Mouse (Mus musculus) kidney, embryonic 14.5 days (tissue): ENCODE data around the gene Mcub. TPM values are rescaled to one million over a fixed set of nuclear protein-coding genes. Genes with fewer than 3 reads are reported as not detected.

Experiments
- ATAC-seq: fragments of 200-750 bp; cut with Nextera tagmentation; 2 replicates; pipeline ENCODE4 v1.8.0; 2017; ENCODE audit warnings: moderate number of reproducible peaks, mild to moderate bottlenecking, moderate TSS enrichment, moderate library complexity; ENCODE audit not compliant: low FRiP score, low TSS enrichment
- H3K27ac ChIP-seq: fragments of 300-500 bp; sonication (generic); 2 replicates; pipeline ENCODE4 v1.5.1; 2014; ENCODE audit warnings: low read depth, mild to moderate bottlenecking, low read length, moderate library complexity, mixed read lengths
- H3K27me3 ChIP-seq: fragments of 300-500 bp; sonication (generic); 2 replicates; pipeline ENCODE4 v1.6.1; 2014; ENCODE audit warnings: mild to moderate bottlenecking, low read length; ENCODE audit not compliant: control insufficient read depth, insufficient read depth
- H3K36me3 ChIP-seq: fragments of 300-500 bp; sonication (generic); 2 replicates; pipeline ENCODE4 v1.6.1; 2014; ENCODE audit warnings: low read length, mixed read lengths; ENCODE audit not compliant: control insufficient read depth, insufficient read depth
- H3K4me1 ChIP-seq: fragments of 300-500 bp; sonication (generic); 2 replicates; pipeline ENCODE4 v1.6.1; 2014; ENCODE audit warnings: low read length, mixed read lengths; ENCODE audit not compliant: control insufficient read depth, insufficient read depth
- H3K4me2 ChIP-seq: fragments of 300-500 bp; sonication (generic); replicated peaks from 2 replicates; pipeline ENCODE4 v1.6.1; 2014; ENCODE audit warnings: low read depth, mild to moderate bottlenecking, low read length
- H3K4me3 ChIP-seq: fragments of 300-500 bp; sonication (generic); 2 replicates; pipeline ENCODE4 v1.5.1; 2014; ENCODE audit warnings: mild to moderate bottlenecking, low read length
- H3K9ac ChIP-seq: fragments of 300-500 bp; sonication (generic); 2 replicates; pipeline ENCODE4 v1.6.1; 2014; ENCODE audit warnings: low read depth, mild to moderate bottlenecking, low read length, moderate library complexity
- H3K9me3 ChIP-seq: fragments of 300-500 bp; sonication (generic); 2 replicates; pipeline ENCODE4 v1.6.1; 2016; ENCODE audit warnings: low read length; ENCODE audit not compliant: control insufficient read depth
- WGBS: fragments of 180-500 bp; shearing (Covaris S2); extraction: QIAGEN DNeasy Blood & Tissue Kit; methylation state at CpG from one replicate; pipeline ENCODE4 v1.1.7; 2014; 5-methylcytosine and 5-hydroxymethylcytosine counted together
- polyA plus RNA-seq: library from polyadenylated mRNA; unstranded; fragments of >200 nt; fragmentation: Nextera tagmentation; extraction: Ambion mirVana; gene quantifications from 2 replicates; pipeline ENCODE4 v1.2.1, GENCODE M21; 2014

The Mcub gene
- polyA plus RNA-seq, 1 experiment from 2014 or later: 1.6 TPM

DNA sequence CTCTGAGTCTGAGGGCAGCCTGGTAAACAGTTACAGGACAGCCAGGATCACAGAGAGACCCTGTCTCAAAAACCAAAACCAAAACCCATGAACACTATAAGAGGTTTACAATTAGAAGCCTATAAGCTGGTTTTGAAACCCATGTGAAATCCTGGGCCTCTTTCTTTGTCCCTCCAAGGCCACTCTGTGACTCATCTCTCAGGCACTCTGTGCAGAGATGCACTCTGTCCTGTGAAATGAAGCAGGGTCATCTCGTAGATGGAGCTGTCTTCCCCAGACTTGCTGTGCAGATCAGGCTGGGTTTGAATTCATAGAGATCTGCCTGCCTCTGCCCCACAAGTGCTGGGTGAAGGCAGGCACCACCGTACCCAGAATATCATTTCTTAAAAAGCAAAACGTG lies 52.6 kb downstream of the Mcub start:
- no peak overlapping the region for H3K4me2 ChIP-seq
- no peak overlapping the region for H3K9ac ChIP-seq
- no peaks in the 10 kb centered on the region for H3K9me3 ChIP-seq
- H3K36me3 ChIP-seq: peaks cover 10% of the 10 kb centered on the region; the same call in 1 of the 2 replicates
- WGBS: 84% methylated on average over 3 of the region's 3 CpGs
- H3K27me3 ChIP-seq: no peaks in the 10 kb centered on the region
- no peaks in the 10 kb centered on the region for H3K4me1 ChIP-seq
- no peak for ATAC-seq
- H3K27ac ChIP-seq: no peak overlapping the region
- H3K4me3 ChIP-seq: no peak overlapping the region

DNA sequence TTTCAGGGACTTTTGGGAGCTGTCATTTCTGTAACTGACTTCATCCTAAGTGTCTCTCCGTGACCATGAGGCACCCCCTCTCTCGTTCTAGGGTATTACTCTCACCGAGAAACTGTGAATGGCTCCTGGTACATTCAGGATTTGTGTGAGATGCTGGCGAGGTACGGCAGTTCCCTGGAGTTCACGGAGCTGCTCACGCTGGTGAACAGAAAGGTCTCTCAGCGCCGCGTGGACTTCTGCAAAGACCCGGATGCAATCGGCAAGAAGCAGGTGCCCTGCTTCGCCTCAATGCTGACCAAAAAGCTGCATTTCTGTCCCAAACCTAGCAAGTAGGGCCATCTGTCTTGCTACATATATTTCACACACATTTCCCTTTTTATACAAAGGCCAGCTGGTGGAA lies 56.8 kb downstream of the Mcub start:
- H3K9ac ChIP-seq: no peak overlapping the region
- no peak overlapping the region for H3K27ac ChIP-seq
- no peak for ATAC-seq
- no peak overlapping the region for H3K4me3 ChIP-seq
- no peaks in the 10 kb centered on the region for H3K9me3 ChIP-seq
- no peak overlapping the region for H3K4me2 ChIP-seq
- H3K4me1 ChIP-seq: no peaks in the 10 kb centered on the region
- peaks cover 36% of the 10 kb centered on the region; the same call in 1 of the 2 replicates for H3K36me3 ChIP-seq
- WGBS: 96% methylated on average over 13 of the region's 13 CpGs
- no peaks in the 10 kb centered on the region for H3K27me3 ChIP-seq

DNA sequence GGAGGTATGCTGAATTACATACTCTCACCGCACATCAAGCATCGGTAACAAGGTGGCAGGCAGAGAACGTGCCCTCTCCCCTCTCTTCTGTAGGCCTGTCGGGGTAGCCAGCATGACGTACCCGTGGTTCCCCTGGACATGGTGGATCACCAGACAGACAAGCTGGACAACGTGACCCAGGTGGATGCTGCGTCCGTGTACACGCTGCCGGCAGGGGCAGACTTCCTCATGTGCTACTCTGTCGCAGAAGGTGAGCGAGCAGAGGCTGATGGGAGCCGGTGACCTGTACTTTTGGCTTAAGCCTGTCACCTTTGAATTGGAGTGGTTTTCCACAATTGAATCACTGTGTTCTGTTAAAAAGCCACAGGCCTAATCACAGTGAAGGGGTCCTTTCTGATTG lies 58.0 kb downstream of the Mcub start:
- 95% methylated on average over 14 of the region's 14 CpGs for WGBS
- Histone ChIP-seq H3K27ac (no peak overlapping the region), H3K4me3 (no peak overlapping the region), H3K4me2 (no peak overlapping the region), H3K9me3 (no peaks in the 10 kb centered on the region), H3K27me3 (no peaks in the 10 kb centered on the region), H3K36me3 (peaks cover 41% of the 10 kb centered on the region; the same call in 1 of the 2 replicates), H3K9ac (no peak overlapping the region), H3K4me1 (no peaks in the 10 kb centered on the region)
- ATAC-seq: no peak

DNA sequence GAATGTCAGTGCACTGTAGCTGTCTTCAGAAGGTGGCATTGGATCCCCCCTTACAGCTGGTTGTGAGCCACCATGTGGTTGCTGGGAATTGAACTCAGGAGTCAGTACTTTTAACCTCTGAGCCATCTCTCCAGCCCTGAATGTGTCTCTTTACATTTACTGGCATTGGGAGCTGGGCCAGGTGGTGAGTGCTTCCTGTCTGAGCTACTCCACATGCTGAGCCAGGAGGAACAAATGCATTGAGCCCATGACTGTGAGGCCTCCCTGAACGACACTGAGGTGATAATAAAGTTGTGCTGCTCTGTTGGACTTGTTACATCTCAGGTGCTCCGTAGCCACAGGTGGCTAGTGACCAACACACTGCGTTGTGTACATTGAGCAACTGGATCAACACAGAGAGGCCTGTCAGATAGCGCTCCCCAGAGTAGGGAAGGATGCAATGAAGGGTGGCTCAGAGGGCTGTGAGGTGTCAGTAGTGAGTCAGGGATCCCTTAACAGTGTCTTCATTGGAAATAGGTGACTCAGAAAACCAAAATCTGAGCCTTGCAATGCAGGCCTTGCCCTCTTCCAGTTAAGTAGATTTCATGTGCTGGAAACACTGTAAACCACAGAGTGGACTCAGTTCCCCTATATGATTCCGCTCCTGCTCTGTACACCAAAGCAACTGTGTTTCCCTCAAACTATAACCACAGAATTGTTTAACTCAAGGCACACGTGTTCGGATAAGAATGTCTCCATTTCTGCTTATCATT lies 65.4 kb downstream of the Mcub start:
- Histone ChIP-seq H3K27ac (no peak overlapping the region), H3K4me1 (peaks cover 8% of the 10 kb centered on the region; the same call in 1 of the 2 replicates), H3K9me3 (no peaks in the 10 kb centered on the region), H3K4me3 (no peak overlapping the region), H3K4me2 (no peak overlapping the region), H3K9ac (no peak overlapping the region), H3K27me3 (no peaks in the 10 kb centered on the region), H3K36me3 (peaks cover 19% of the 10 kb centered on the region; the same call in 1 of the 2 replicates)
- ATAC-seq: no peak
- WGBS: 82% methylated on average over 7 of the region's 7 CpGs

DNA sequence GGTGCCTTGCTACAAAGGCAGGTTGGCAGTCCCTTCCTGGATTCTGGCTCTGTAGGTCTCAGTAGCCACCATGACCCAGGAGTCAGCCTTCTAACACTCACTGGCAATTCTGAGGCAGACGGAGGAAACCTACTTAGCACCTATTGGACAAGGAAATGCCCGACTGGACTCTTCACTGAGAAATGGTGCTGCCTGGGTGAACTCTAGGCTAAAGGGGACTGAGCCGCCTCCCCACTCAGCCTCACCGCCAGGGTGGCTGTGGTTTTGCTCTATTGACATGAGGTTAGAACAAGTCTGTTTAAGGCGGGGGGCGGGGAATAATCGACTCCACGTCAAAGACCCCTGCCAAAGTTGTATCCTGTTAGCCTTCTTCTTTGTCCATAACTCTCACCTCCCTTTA lies 66.1 kb downstream of the Mcub start:
- no peak overlapping the region for H3K9ac ChIP-seq
- H3K4me3 ChIP-seq: no peak overlapping the region
- no peak overlapping the region for H3K27ac ChIP-seq
- H3K4me1 ChIP-seq: peaks cover 8% of the 10 kb centered on the region; the same call in 1 of the 2 replicates
- no peak overlapping the region for H3K4me2 ChIP-seq
- no peaks in the 10 kb centered on the region for H3K27me3 ChIP-seq
- H3K9me3 ChIP-seq: no peaks in the 10 kb centered on the region
- H3K36me3 ChIP-seq: peaks cover 17% of the 10 kb centered on the region; the same call in 1 of the 2 replicates
- no peak for ATAC-seq
- 84% methylated on average over 8 of the region's 8 CpGs for WGBS

DNA sequence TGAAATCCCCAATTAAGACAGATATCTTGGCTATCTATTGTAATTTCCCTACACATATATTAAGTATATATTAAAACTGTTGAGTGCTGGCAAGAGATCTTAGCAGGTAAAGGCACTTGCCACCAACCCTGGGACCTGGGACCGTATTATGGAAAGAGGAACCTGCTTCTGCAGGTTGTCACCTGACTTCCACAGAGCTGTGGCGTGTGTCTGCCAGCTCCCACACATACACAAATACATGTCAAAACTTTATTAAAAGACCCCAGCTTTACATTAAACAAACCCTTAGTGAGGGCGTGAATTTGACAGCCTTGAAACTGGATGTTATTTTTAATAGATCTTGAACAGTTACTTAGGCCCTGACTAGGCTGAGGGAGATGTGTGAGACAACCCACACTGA lies 66.6 kb downstream of the Mcub start:
- Histone ChIP-seq H3K36me3 (peaks cover 17% of the 10 kb centered on the region; the same call in 1 of the 2 replicates), H3K4me1 (peaks cover 8% of the 10 kb centered on the region; the same call in 1 of the 2 replicates), H3K9ac (no peak overlapping the region), H3K27ac (no peak overlapping the region), H3K27me3 (no peaks in the 10 kb centered on the region), H3K4me2 (no peak overlapping the region), H3K4me3 (no peak overlapping the region), H3K9me3 (no peaks in the 10 kb centered on the region)
- 86% methylated on average over 3 of the region's 3 CpGs for WGBS
- ATAC-seq: no peak

DNA sequence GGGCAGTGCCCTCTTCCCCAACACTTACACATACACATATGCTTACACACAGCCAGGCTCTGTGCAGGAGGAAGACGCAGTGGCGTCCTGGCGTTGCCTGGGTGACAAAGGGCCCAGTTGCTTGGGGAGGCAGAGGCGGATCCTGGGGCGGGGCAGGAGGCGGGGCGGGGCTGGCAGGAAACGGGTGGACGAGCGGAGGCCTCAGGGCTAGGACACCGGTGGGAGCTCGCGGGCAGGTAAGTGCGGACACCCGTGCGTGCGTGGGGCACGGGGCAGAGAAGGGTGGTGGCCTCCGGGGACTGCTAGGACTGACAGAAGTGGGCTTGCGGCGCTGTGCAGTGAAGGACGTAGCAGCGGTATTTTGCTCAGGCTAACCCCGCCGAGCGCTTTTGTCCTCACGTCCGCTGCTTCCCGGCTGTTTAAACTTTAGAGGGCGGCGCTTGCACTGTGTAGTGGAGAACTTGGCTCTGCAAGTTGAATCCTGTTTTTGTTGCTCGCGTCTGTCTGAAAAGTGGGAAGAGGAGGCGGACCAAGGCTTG lies 68.7 kb downstream of the Mcub start, which contains the start of gene Casp6:
TSS of gene Casp6 (plus strand) at position 155 of the 539 bp plus-strand sequence.
- under 1% methylated on average over 34 of the region's 34 CpGs for WGBS
- peak; percentile 93 for ATAC-seq
- Histone ChIP-seq H3K9ac (peak within 1 kb of the TSS; percentile 61), H3K4me3 (peak within 1 kb of the TSS; percentile 72), H3K4me2 (peak within 1 kb of the TSS; percentile 67), H3K27ac (peak within 1 kb of the TSS; percentile 77), H3K4me1 (peaks cover 19% of the 10 kb centered on the region), H3K36me3 (peaks cover 5% of the 10 kb centered on the region; the same call in 1 of the 2 replicates), H3K27me3 (no peaks in the 10 kb centered on the region), H3K9me3 (no peaks in the 10 kb centered on the region)

DNA sequence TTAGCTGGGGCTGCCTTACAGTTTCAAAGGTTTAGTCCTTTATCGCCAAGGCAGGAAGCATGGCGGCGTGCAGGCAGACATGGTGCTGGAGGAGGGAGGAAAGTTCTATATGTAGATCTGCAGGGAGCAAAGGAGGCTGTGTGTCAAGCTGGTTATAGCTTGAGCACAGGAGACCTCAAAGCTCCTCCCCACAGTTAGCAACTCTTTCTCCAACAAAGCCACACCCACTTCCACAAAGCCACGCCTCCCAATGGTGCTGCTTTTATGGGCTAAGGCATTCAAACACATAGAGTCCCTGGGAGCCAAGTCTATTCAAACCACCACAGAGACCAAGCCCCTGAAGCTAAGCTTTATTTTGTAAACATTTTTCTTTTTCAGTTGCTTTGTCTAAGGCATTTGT lies 71.1 kb downstream of the Mcub start:
- H3K36me3 ChIP-seq: 0 out of 2 replicates have a peak, but pooled peaks cover 3% of the 10 kb centered on the region
- 69% methylated on average over 4 of the region's 4 CpGs for WGBS
- H3K27ac ChIP-seq: no peak overlapping the region
- H3K9ac ChIP-seq: no peak overlapping the region
- no peak overlapping the region for H3K4me3 ChIP-seq
- no peaks in the 10 kb centered on the region for H3K9me3 ChIP-seq
- no peak overlapping the region for H3K4me2 ChIP-seq
- H3K27me3 ChIP-seq: no peaks in the 10 kb centered on the region
- peaks cover 20% of the 10 kb centered on the region for H3K4me1 ChIP-seq
- ATAC-seq: no peak

DNA sequence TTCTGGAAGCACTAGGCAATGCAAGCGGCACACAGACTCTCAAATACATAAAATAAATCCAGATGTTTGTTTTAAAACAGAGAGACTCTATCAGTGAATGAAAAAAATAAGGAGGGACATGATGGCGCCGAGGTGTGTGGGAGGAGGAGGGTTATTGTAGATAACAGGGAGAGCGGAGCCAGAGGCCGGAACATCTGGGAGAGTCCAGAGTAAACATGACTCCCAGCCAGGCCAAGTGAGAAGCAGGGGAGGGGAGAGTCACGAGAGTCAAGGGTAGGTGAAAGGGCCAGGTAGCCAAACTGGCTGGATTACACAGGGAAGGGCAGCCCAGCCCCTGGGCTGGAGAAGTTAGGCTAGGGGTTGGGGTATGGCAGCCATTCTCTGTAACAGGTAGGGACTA lies 73.4 kb downstream of the Mcub start:
- Histone ChIP-seq H3K4me1 (peaks cover 11% of the 10 kb centered on the region; the same call in 1 of the 2 replicates), H3K9me3 (no peaks in the 10 kb centered on the region), H3K36me3 (peaks cover 3% of the 10 kb centered on the region; the same call in 1 of the 2 replicates), H3K4me3 (no peak overlapping the region), H3K4me2 (no peak overlapping the region), H3K9ac (no peak overlapping the region), H3K27me3 (no peaks in the 10 kb centered on the region), H3K27ac (no peak overlapping the region)
- 22% methylated on average over 6 of the region's 6 CpGs for WGBS
- no peak; the same call in 1 of the 2 replicates for ATAC-seq
